Mouse (Mus musculus) mouse embryonic stem cell (cell line): ENCODE measurements around the gene Fut11.
"Not testable (repeated sequence)": the region's sequence is repeated elsewhere in the genome, so short reads cannot be mapped to it uniquely, and the experiment has no call there.

ENCODE experiments used
- in situ Hi-C, 2 experiments: fragments of 300-500 bp; cut with MboI; formaldehyde crosslinking; loops; 1 replicate in 1 of 2; 3 replicates in 1 of 2; pipeline ENCODE4 v1.14.3; 2019 to 2020; ENCODE audit warnings: low sequenced_read_pairs in 2 of 2, low pct_unique_long_range_greater_than_20kb in 1 of 2, mixed read lengths in 1 of 2; ENCODE audit not compliant: unreplicated experiment in 1 of 2

Fut11 gene

GRCm38 (mm10) chr14:20702741-20703381, 8.1 kb downstream of the Fut11 start, which contains the start of gene Chchd1:
Gene Chchd1, plus strand, starts transcription at chr14:20703006.
- in situ Hi-C loops: no loop called here

- in situ Hi-C loops: not testable (repeated sequence)
These were observed 8.7 kb downstream of the Fut11 start for GRCm38 (mm10) chr14:20703461-20703860.

DNA sequence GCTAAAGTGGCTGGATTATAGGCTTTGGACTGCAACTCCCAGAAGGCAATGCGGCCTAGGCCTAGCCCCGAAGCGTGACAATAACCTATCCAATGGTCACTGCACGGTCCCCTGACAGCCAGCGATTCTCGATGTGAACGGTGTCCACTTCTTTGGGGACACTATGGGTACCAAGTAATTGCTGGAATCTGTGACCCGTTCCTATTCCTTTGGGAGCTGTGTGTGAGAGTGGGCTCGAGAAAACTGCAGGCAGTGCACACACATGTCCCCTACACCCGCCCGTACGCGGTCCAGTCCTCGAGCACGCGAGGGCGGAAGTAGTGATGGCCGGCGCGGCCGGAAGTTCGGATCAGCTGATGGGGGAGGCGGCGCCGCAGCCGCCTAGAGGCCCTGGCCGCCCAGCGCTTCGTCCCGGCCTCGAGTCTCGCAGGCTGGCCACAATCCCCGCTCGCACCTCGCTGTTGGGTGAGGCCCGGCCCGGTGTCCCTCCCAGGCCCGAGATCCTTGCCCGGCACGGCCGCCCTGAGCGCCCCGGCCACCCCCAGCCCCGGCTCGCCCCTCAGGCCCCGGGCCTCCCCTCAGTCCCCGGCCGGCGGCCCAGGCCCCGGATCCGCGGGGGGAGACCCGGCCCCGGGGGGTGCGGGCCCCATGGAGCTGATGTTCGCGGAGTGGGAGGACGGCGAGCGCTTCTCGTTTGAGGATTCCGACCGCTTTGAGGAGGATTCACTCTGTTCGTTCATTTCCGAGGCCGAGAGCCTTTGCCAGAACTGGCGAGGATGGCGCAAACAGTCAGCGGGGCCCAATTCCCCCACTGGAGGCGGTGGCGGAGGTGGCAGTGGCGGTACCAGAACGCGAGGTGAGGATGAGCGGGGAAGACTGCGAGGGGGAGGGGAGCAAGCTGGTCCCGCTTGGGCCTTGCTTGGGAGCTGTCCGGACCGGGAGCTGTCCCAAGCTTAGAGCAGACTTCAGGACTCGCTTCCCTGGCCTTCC, 12.7 kb downstream of the Fut11 start, which contains the start of gene Zswim8:
TSS of gene Zswim8 (plus strand) at position 352 of the 990 bp plus-strand sequence.
- in situ Hi-C loops: no loop called here

- in situ Hi-C loops: no loop called here
These were observed 13.5 kb downstream of the Fut11 start for GRCm38 (mm10) chr14:20708239-20708638.

- in situ Hi-C loops: no loop called here
These were observed 19.1 kb downstream of the Fut11 start for GRCm38 (mm10) chr14:20713832-20714231.

GRCm38 (mm10) chr14:20718443-20718842, 23.7 kb downstream of the Fut11 start:
- in situ Hi-C loops: no loop called here

DNA sequence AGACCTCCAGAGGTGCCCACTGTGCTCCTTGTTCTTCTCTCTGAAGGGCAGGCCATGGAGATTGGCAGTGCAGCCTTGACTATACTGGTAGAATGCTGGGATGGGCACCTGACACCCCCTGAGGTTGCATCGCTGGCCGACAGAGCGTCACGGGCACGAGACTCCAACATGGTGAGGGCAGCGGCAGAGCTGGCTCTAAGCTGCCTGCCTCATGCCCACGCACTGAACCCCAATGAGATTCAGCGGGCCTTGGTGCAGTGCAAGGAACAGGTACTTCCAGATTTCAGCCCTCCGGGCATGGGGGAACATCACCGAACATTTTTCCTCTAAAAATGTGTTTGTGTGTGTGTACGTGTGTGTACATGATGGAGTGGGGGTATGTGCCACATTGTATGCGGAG, 25.0 kb downstream of the Fut11 start:
- in situ Hi-C loops: no loop called here

DNA sequence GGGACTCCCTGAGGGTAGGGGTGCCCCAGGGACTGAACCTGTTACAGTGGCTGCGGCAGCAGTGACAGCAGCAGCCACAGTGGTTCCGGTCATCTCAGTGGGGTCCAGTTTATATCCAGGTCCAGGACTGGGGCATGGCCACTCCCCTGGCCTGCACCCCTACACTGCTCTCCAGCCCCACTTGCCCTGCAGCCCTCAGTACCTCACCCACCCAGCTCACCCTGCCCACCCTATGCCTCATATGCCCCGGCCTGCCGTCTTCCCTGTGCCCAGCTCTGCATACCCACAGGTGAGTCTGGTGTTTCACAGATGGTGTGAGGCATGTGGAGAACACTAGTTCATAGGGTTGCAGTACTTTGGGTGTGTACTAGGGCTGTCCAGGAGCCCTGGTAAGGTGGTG, 26.6 kb downstream of the Fut11 start:
- in situ Hi-C loops: no loop called here

DNA sequence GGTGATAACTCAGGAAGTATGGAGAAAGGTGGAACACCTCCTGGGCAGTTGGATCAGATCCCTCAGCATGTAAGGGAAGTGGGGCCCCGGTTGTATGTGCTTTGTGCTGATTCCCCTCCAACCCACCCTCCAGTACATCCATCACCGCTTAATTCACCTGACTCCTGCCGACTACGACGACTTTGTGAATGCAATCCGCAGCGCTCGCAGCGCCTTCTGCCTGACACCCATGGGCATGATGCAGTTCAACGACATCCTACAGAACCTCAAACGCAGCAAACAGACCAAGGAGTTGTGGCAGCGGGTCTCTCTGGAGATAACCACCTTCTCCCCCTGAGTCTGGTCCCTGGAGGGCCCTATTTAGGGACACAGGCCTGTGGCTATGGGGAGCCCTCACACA, 28.2 kb downstream of the Fut11 start:
- in situ Hi-C loops: no loop called here

DNA sequence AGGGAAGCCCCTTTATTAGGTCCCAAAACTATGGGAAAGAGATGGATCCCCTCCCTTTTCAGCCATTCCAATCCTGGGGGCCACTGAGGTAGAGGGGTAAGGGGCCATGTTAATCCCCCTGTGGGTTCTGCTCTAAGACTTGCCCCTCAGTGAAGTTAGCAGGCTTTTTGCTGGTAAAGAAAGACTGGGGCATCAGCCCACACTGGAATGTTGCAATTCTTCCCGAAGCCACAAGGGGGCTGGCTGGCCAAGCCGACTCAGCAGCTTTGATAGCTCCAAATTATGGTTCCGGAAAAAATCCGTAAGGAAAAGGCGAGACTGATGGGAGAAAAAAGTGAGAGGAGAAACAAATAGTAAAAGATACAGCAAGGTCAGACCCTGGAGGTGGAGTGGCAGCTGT, 29.3 kb downstream of the Fut11 start:
- in situ Hi-C loops: no loop called here

DNA sequence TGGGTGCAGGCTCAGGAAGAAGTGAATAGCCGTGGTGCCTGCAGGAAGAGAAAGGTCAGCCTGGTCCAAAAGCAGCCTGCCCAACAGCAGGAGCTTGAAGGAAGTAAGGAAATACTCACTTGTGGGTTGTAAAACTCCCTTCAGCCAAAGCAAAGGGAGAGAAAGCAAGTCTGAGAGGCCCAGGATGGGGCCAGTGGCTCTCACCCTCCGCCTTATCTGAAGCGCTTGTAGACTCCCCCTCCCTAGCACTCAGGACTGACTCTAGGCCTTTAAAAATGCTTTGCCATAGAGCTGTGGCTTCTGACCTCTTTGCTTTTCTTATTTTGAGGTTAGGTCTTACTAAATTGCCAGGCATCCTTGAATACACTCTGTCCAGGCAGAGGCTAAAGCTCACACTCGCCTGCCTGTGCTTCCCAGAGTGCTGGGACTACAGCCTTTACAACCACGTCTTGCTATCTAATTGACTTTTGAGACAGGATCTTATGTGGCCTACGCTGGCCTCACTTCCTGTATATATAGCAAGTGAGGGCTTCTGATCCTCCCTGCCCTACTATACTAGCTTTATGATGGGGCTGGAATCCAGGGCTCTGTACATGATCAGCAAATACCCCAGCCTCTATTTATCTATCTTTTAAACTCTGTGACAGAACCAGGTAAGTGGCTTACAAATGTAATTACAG, 31.0 kb downstream of the Fut11 start:
- in situ Hi-C loops: no loop called here

DNA sequence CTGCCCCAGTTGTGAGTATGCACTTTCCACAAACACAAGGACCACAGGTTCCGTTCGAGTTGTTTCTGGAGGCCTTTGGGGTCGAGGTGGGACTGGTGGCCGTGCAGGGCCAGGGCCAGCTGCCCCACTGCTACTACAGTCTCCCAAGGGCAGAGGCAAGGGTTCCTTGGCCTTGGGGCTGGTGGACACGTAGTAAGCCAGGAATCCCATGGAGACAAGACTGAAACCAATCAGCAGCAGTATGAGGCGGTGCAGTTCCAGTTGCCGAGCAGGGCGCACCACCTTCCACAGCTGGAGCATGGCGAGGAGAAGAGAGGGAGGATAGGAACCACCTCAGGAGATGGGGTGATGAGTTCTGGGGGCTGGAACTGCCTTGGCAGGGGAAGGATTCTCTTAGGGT, 35.1 kb downstream of the Fut11 start:
- in situ Hi-C loops: no loop called here

- in situ Hi-C loops: no loop called here
These were observed 36.3 kb downstream of the Fut11 start for GRCm38 (mm10) chr14:20730853-20731602.

DNA sequence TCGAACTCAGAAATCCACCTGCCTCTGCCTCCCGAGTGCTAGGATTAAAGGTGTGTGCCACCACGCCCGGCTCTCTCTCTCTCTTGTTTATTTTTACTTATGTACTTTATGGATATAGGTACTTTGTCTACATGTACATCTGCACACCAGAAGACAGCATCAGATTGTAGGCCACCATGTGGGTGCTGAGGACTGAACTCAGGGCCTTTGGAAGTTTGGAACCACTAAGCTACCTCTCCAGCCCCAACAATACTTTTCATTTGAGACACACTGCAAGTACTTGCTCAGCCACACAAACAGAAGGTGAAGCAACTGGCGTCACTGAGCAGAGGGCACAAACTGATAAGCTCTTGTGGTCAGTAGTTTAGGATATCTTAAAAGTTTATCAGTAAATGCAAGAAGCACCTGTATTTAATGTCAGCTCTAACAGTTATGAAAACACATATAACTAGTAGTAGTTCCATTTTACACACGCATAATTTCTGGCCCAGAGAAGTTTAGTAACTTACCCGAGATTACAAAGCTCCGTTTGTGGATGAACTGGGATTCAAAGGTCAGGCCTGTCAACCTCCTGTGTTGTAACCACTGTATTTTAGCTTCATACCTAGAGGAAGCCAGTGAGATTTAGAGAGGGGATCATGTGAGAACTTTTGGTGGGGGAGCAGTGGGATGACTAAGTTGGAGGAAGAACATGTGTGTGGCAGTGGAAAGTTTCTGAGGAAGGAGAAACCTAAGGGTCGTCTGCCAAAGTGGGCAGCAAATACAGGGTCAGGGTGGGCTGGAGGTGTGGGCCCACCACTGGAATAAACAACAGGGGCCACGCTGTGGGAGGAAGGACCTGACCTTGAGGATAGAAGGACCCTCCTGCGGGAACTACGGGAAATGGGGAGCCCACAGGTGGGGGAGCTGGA, 38.5 kb downstream of the Fut11 start:
- in situ Hi-C loops: no loop called here

- in situ Hi-C loops: no loop called here
These were observed 39.4 kb downstream of the Fut11 start, which contains the start of gene Ndst2 for GRCm38 (mm10) chr14:20733952-20734774. Gene Ndst2, minus strand, starts transcription at chr14:20734562.

- in situ Hi-C loops: no loop called here
These were observed 40.3 kb downstream of the Fut11 start for GRCm38 (mm10) chr14:20735052-20735451.
